Mouse (Mus musculus): Measurements from ENCODE around the gene Jagn1.

GRCm38 (mm10) chr6:113396270-113397030 is 45.9 kb upstream of the Jagn1 start:
- TF ChIP-seq NANOG (IDR thresholded peaks at IDR 0.05; ENCODE audit: borderline replicate concordance, low read length) (no peak), CTCF (conservative IDR thresholded peaks at IDR 0.05; ENCODE audit: low read length) (no peak), POU5F1 (IDR thresholded peaks at IDR 0.05; ENCODE audit: borderline replicate concordance, low read length) (no peak)
